Mouse (Mus musculus) C2C12 (cell line): ENCODE data around the gene Pde3b.

Experiments
- CTCF ChIP-seq: IDR thresholded peaks from one replicate; pipeline ENCODE4 v1.5.1; 2011; ENCODE audit not compliant: control insufficient read depth, insufficient read depth, insufficient read length
- MAX ChIP-seq: IDR thresholded peaks from one replicate; pipeline ENCODE4 v1.6.1; 2011; ENCODE audit warnings: mild to moderate bottlenecking, control low read depth
- MYOD1 ChIP-seq: IDR thresholded peaks from one replicate; pipeline ENCODE4 v1.6.1; 2011; ENCODE audit warnings: low read depth; ENCODE audit not compliant: control insufficient read depth, insufficient read length

DNA sequence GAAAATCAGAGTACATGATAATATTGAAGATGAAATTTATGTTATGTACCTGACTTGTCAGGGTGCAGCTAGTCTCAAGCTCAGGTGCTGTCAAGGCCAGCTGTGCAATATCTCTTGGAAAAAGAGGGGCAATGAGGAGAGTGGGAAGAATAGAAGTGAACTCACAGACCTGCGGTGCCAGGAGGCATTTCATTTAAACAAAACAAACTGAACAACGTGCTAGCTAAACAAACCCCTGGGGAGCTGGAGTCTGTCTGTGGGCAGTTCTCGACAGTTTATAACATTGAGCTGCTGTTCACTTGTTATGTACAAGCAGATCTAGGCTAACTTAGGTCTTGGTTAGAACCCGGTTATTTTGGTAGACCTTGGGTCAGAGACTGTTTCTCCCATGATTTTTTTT, 5.8 kb downstream of the Pde3b start:
- TF ChIP-seq CTCF = no peak
- no peak for TF ChIP-seq MYOD1
- TF ChIP-seq MAX = no peak
